ENCODE assay signal across 14 mouse cellular contexts in the genomic region with DNA sequence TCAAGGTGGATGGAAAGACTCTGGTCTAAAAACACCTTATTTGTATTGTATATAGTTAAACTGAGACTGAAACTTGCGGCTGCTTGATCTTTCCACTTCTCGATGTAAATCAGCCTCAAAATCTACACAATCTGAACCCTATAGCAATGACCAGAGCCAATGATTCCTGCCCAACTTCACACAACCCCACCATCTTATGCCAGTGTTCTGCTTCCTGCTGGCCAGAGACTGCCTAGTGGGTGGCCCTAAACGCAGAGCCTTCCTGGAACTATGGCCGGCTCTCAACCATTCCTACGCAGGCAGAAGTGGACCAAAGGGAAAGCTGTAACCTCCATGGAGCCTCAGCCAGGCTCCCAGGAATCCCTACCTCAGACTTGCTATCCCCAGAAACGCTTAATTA. TPM values are rescaled to one million over a fixed set of nuclear protein-coding genes. Genes with fewer than 3 reads are reported as not detected.
A peak's percentile ranks its signal among the peaks of the same experiment; 100 is the strongest.
DNase-seq lines count a peak whose midpoint lies in the region; ATAC-seq lines count a peak whose summit lies in the region.
"Had no signal": no experiment of that assay in that cellular context is flagged by ENCODE, and none has a peak within 500 bp of the region (broad histone marks: within the 10 kb centered on the region; RNA-seq: fewer than 3 reads in every experiment).

No protein-coding gene starts in this region.

- H3K36me3 ChIP-seq in forebrain, embryonic 13.5 days (ENCODE audit: poor library complexity, severe bottlenecking), result no peaks in the 10 kb centered on the region
- no peaks in the 10 kb centered on the region for H3K36me3 ChIP-seq in forebrain, embryonic 16.5 days (ENCODE audit: control insufficient read depth, insufficient read depth)
- no peaks in the 10 kb centered on the region for H3K36me3 ChIP-seq in kidney, embryonic 14.5 days (ENCODE audit: control insufficient read depth, insufficient read depth, low read length)
- no peaks in the 10 kb centered on the region for H3K36me3 ChIP-seq in hindbrain, embryonic 14.5 days (replicated peaks; ENCODE audit: control insufficient read depth, insufficient read depth)
- no peaks in the 10 kb centered on the region for H3K36me3 ChIP-seq in neural tube, embryonic 12.5 days
- H3K36me3 ChIP-seq: G1E; limb, embryonic 15.5 days had no signal

- peaks cover 98% of the 10 kb centered on the region for H3K27me3 ChIP-seq in forebrain, embryonic 13.5 days
- peaks cover 76% of the 10 kb centered on the region for H3K27me3 ChIP-seq in forebrain, embryonic 16.5 days (replicated peaks; ENCODE audit: control insufficient read depth, insufficient read depth, low read length)
- peaks cover 88% of the 10 kb centered on the region for H3K27me3 ChIP-seq in kidney, embryonic 14.5 days (ENCODE audit: control insufficient read depth, insufficient read depth, low read length)
- peaks cover 88% of the 10 kb centered on the region for H3K27me3 ChIP-seq in hindbrain, embryonic 14.5 days (ENCODE audit: control insufficient read depth, insufficient read depth, low read length)
- H3K27me3 ChIP-seq in neural tube, embryonic 12.5 days (replicated peaks), result peaks cover 97% of the 10 kb centered on the region

- DNase-seq in kidney, postnatal 25 days, result no peak
- DNase-seq in hindbrain, embryonic 14.5 days (ENCODE audit: low spot score), result no peak
- no peak for DNase-seq in left cerebral cortex, postnatal 36 days (ENCODE audit: low spot score in 2 of 2)
- no peak for DNase-seq in right cerebral cortex, postnatal 25 days
- DNase-seq: cerebellum, adult 8-10 months; lung, adult 2 months had no signal

- no peak overlapping the region for H3K27ac ChIP-seq in forebrain, embryonic 13.5 days
- no peak overlapping the region for H3K27ac ChIP-seq in forebrain, embryonic 16.5 days (ENCODE audit: low read length)
- no peak overlapping the region for H3K27ac ChIP-seq in kidney, embryonic 14.5 days (ENCODE audit: low read depth, low read length)
- H3K27ac ChIP-seq in hindbrain, embryonic 14.5 days, result no peak overlapping the region
- H3K27ac ChIP-seq in neural tube, embryonic 12.5 days, result no peak overlapping the region
- H3K27ac ChIP-seq: limb, embryonic 15.5 days had no signal

- H3K4me1 ChIP-seq in forebrain, embryonic 13.5 days, result peaks cover 21% of the 10 kb centered on the region
- H3K4me1 ChIP-seq in forebrain, embryonic 16.5 days (replicated peaks; ENCODE audit: control insufficient read depth, insufficient read depth, low read length), result peaks cover 8% of the 10 kb centered on the region
- peaks cover 4% of the 10 kb centered on the region; the same call in 1 of the 2 replicates for H3K4me1 ChIP-seq in kidney, embryonic 14.5 days (ENCODE audit: control insufficient read depth, insufficient read depth, low read length)
- peaks cover 23% of the 10 kb centered on the region; the same call in 1 of the 2 replicates for H3K4me1 ChIP-seq in hindbrain, embryonic 14.5 days (replicated peaks; ENCODE audit: control insufficient read depth, insufficient read depth, low read length)
- H3K4me1 ChIP-seq in neural tube, embryonic 12.5 days, result peaks cover 29% of the 10 kb centered on the region

- no peaks in the 10 kb centered on the region for H3K9me3 ChIP-seq in forebrain, embryonic 13.5 days (replicated peaks)
- H3K9me3 ChIP-seq in forebrain, embryonic 16.5 days (ENCODE audit: control insufficient read depth, low read length), result no peaks in the 10 kb centered on the region
- no peaks in the 10 kb centered on the region; the same call in 1 of the 2 replicates for H3K9me3 ChIP-seq in kidney, embryonic 14.5 days (ENCODE audit: control insufficient read depth, low read length)
- no peaks in the 10 kb centered on the region for H3K9me3 ChIP-seq in hindbrain, embryonic 14.5 days (ENCODE audit: control insufficient read depth, low read length)
- H3K9me3 ChIP-seq in neural tube, embryonic 12.5 days, result no peaks in the 10 kb centered on the region
- H3K9me3 ChIP-seq: G1E; limb, embryonic 15.5 days had no signal

- peak overlapping the region; percentile 82; the same call in 1 of the 2 replicates for H3K4me2 ChIP-seq in forebrain, embryonic 13.5 days
- H3K4me2 ChIP-seq in forebrain, embryonic 16.5 days (ENCODE audit: low read length), result no peak overlapping the region
- 0 out of 2 replicates have a peak overlapping the region, but pooled peaks have one; percentile 92 for H3K4me2 ChIP-seq in kidney, embryonic 14.5 days (replicated peaks; ENCODE audit: low read depth, low read length)
- H3K4me2 ChIP-seq in hindbrain, embryonic 14.5 days (replicated peaks), result peak overlapping the region; percentile 77; the same call in 1 of the 2 replicates
- peak overlapping the region; percentile 86 for H3K4me2 ChIP-seq in neural tube, embryonic 12.5 days (replicated peaks)

- no peak for ATAC-seq in forebrain, embryonic 13.5 days
- no peak for ATAC-seq in forebrain, embryonic 16.5 days
- ATAC-seq in kidney, embryonic 14.5 days (ENCODE audit: low FRiP score, low TSS enrichment), result no peak
- ATAC-seq in hindbrain, embryonic 14.5 days (ENCODE audit: low FRiP score), result no peak
- no peak for ATAC-seq in neural tube, embryonic 12.5 days (ENCODE audit: low FRiP score, low read depth)

- WGBS in forebrain, embryonic 13.5 days, result 6% methylated on average over 6 of the region's 6 CpGs
- WGBS in forebrain, embryonic 16.5 days, result 5% methylated on average over 6 of the region's 6 CpGs
- 13% methylated on average over 6 of the region's 6 CpGs for WGBS in kidney, embryonic 14.5 days
- WGBS in hindbrain, embryonic 14.5 days, result 9% methylated on average over 6 of the region's 6 CpGs
- 5% methylated on average over 6 of the region's 6 CpGs for WGBS in neural tube, embryonic 12.5 days

- no peak overlapping the region for H3K4me3 ChIP-seq in forebrain, embryonic 13.5 days
- H3K4me3 ChIP-seq in forebrain, embryonic 16.5 days (replicated peaks; ENCODE audit: low read length), result no peak overlapping the region
- no peak overlapping the region for H3K4me3 ChIP-seq in kidney, embryonic 14.5 days (ENCODE audit: low read length)
- H3K4me3 ChIP-seq in hindbrain, embryonic 14.5 days (replicated peaks; ENCODE audit: low read length), result no peak overlapping the region
- H3K4me3 ChIP-seq in neural tube, embryonic 12.5 days, result no peak overlapping the region

- intact Hi-C loops in left cerebral cortex, postnatal 36 days (cut with DNase I), result no loop called here

- no peak overlapping the region for H3K9ac ChIP-seq in forebrain, embryonic 13.5 days
- H3K9ac ChIP-seq in forebrain, embryonic 16.5 days (replicated peaks; ENCODE audit: low read depth, low read length), result no peak overlapping the region
- no peak overlapping the region for H3K9ac ChIP-seq in kidney, embryonic 14.5 days (ENCODE audit: low read depth, low read length)
- H3K9ac ChIP-seq in hindbrain, embryonic 14.5 days, result no peak overlapping the region
- no peak overlapping the region for H3K9ac ChIP-seq in neural tube, embryonic 12.5 days

RNA-seq across cellular contexts. Expression of a gene that starts 24.0 kb away (rescaled TPM):
- polyA plus RNA-seq in forebrain, embryonic 13.5 days (2015; fragmentation: Nextera tagmentation; extraction: Ambion mirVana), result 0.09 and 0.11 TPM in 2 replicates
- polyA plus RNA-seq in forebrain, embryonic 16.5 days (2015; fragmentation: Nextera tagmentation; extraction: Ambion mirVana), result 0.10 TPM in 1 of 2 replicates, not detected in the other
- polyA plus RNA-seq in kidney, embryonic 14.5 days (2014; fragmentation: Nextera tagmentation; extraction: Ambion mirVana), result not detected in 2 replicates
- 2.7 and 3.3 TPM in 2 replicates for polyA plus RNA-seq in hindbrain, embryonic 14.5 days (2014; fragmentation: Nextera tagmentation; extraction: Ambion mirVana)
- 1.6 and 2.4 TPM in 2 replicates for polyA plus RNA-seq in neural tube, embryonic 12.5 days (2016; fragmentation: Nextera tagmentation; extraction: Ambion mirVana)
- not detected for total RNA-seq in left cerebral cortex, postnatal 36 days (2021)
- total RNA-seq: gastrocnemius, postnatal 4 days; megakaryocyte-erythroid progenitor cell, adult 5-6 weeks had no signal
- polyA plus RNA-seq: G1E; lung, adult 2 months had no signal

RNA-seq across cellular contexts. Expression of a gene that starts 54.0 kb away (rescaled TPM):
- polyA plus RNA-seq in forebrain, embryonic 13.5 days (2015; fragmentation: Nextera tagmentation; extraction: Ambion mirVana), result 4.7 and 5.5 TPM in 2 replicates
- 12.7 and 17.1 TPM in 2 replicates for polyA plus RNA-seq in forebrain, embryonic 16.5 days (2015; fragmentation: Nextera tagmentation; extraction: Ambion mirVana)
- 5.2 and 8.7 TPM in 2 replicates for polyA plus RNA-seq in kidney, embryonic 14.5 days (2014; fragmentation: Nextera tagmentation; extraction: Ambion mirVana)
- polyA plus RNA-seq in hindbrain, embryonic 14.5 days (2014; fragmentation: Nextera tagmentation; extraction: Ambion mirVana), result 18.0 and 18.5 TPM in 2 replicates
- 4.8 and 5.8 TPM in 2 replicates for polyA plus RNA-seq in neural tube, embryonic 12.5 days (2016; fragmentation: Nextera tagmentation; extraction: Ambion mirVana)
- 10 to 100 TPM; 93.9 to 96.0 TPM for total RNA-seq in left cerebral cortex, postnatal 36 days (2021)
